ENCODE assay signal across 17 mouse cellular contexts in genomic region chr3:149496829-149497471, GRCm38 (mm10).
DNase-seq lines count a peak whose midpoint lies in the region; ATAC-seq and TF ChIP-seq lines count a peak whose summit lies in the region.
"Had no signal": no experiment of that assay in that cellular context is flagged by ENCODE, and none has a peak within 500 bp of the region (broad histone marks: within the 10 kb centered on the region; RNA-seq: fewer than 3 reads in every experiment).

No protein-coding gene starts in this region.

- H3K4me2 ChIP-seq in heart, postnatal 0 days (ENCODE audit: low read depth, low read length): peak overlapping the region; percentile 10; the same call in 1 of the 2 replicates
- no peak overlapping the region for H3K4me2 ChIP-seq in heart, embryonic 11.5 days
- no peak overlapping the region for H3K4me2 ChIP-seq in midbrain, embryonic 11.5 days
- no peak overlapping the region for H3K4me2 ChIP-seq in midbrain, embryonic 15.5 days
- H3K4me2 ChIP-seq in intestine, postnatal 0 days (replicated peaks; ENCODE audit: low read depth): 0 out of 2 replicates have a peak overlapping the region, but pooled peaks have one; percentile 30
- H3K4me2 ChIP-seq: hindbrain, embryonic 12.5 days; neural tube, embryonic 15.5 days had no signal

- no peak for ATAC-seq in heart, postnatal 0 days (ENCODE audit: insufficient read depth, low read depth)
- no peak for ATAC-seq in heart, embryonic 11.5 days (replicated peaks; ENCODE audit: insufficient number of reproducible peaks, low FRiP score, low TSS enrichment)
- no peak for ATAC-seq in midbrain, embryonic 11.5 days (ENCODE audit: low FRiP score)
- no peak for ATAC-seq in midbrain, embryonic 15.5 days (replicated peaks)
- ATAC-seq in intestine, postnatal 0 days: no peak
- ATAC-seq: Patski had no signal

- 70% methylated on average over 10 of the region's 10 CpGs for WGBS in heart, postnatal 0 days
- WGBS in heart, embryonic 11.5 days (ENCODE audit: insufficient replicate concordance): 69% methylated on average over 10 of the region's 10 CpGs
- WGBS in midbrain, embryonic 11.5 days: 79% methylated on average over 10 of the region's 10 CpGs
- 78% methylated on average over 10 of the region's 10 CpGs for WGBS in midbrain, embryonic 15.5 days
- 61% methylated on average over 10 of the region's 10 CpGs for WGBS in intestine, postnatal 0 days

- no peak for TF ChIP-seq CTCF in heart, postnatal 0 days (IDR thresholded peaks at IDR 0.05; ENCODE audit: low read depth)
- no peak for TF ChIP-seq CTCF in intestine, postnatal 0 days (IDR thresholded peaks at IDR 0.05; ENCODE audit: low read depth)

- no peak for TF ChIP-seq EP300 in heart, postnatal 0 days (IDR thresholded peaks at IDR 0.05; ENCODE audit: low read depth)

- H3K4me3 ChIP-seq in heart, postnatal 0 days (ENCODE audit: low read depth, low read length): no peak overlapping the region; the same call in 1 of the 2 replicates
- no peak overlapping the region for H3K4me3 ChIP-seq in heart, embryonic 11.5 days (ENCODE audit: low read depth, low read length)
- H3K4me3 ChIP-seq in midbrain, embryonic 11.5 days (ENCODE audit: low read depth, low read length): no peak overlapping the region
- H3K4me3 ChIP-seq in midbrain, embryonic 15.5 days: no peak overlapping the region
- no peak overlapping the region for H3K4me3 ChIP-seq in intestine, postnatal 0 days (ENCODE audit: low read depth, low read length)
- H3K4me3 ChIP-seq: hindbrain, embryonic 12.5 days; neural tube, embryonic 15.5 days had no signal

- no peak overlapping the region for H3K9ac ChIP-seq in heart, postnatal 0 days (replicated peaks; ENCODE audit: low read depth, low read length)
- H3K9ac ChIP-seq in heart, embryonic 11.5 days (ENCODE audit: low read depth, low read length): no peak overlapping the region
- H3K9ac ChIP-seq in midbrain, embryonic 11.5 days (ENCODE audit: low read length): no peak overlapping the region
- H3K9ac ChIP-seq in midbrain, embryonic 15.5 days: no peak overlapping the region
- no peak overlapping the region for H3K9ac ChIP-seq in intestine, postnatal 0 days (ENCODE audit: low read depth, low read length)
- H3K9ac ChIP-seq: hindbrain, embryonic 12.5 days; neural tube, embryonic 15.5 days had no signal

- no peak overlapping the region for H3K27ac ChIP-seq in heart, postnatal 0 days (ENCODE audit: low read depth)
- H3K27ac ChIP-seq in heart, embryonic 11.5 days (ENCODE audit: low read depth, low read length): no peak overlapping the region
- no peak overlapping the region for H3K27ac ChIP-seq in midbrain, embryonic 11.5 days (ENCODE audit: low read depth, low read length)
- H3K27ac ChIP-seq in midbrain, embryonic 15.5 days: no peak overlapping the region
- no peak overlapping the region for H3K27ac ChIP-seq in intestine, postnatal 0 days (ENCODE audit: low read depth, low read length)
- H3K27ac ChIP-seq: hindbrain, embryonic 12.5 days; neural tube, embryonic 15.5 days had no signal

- H3K36me3 ChIP-seq in heart, postnatal 0 days (replicated peaks; ENCODE audit: control insufficient read depth, insufficient read depth, low read length): no peaks in the 10 kb centered on the region
- H3K36me3 ChIP-seq in heart, embryonic 11.5 days (ENCODE audit: control insufficient read depth, insufficient read depth, low read length): no peaks in the 10 kb centered on the region
- no peaks in the 10 kb centered on the region for H3K36me3 ChIP-seq in midbrain, embryonic 11.5 days (ENCODE audit: control insufficient read depth, insufficient read depth, low read length)
- H3K36me3 ChIP-seq in midbrain, embryonic 15.5 days (replicated peaks): no peaks in the 10 kb centered on the region
- no peaks in the 10 kb centered on the region for H3K36me3 ChIP-seq in intestine, postnatal 0 days (ENCODE audit: control insufficient read depth, insufficient read depth)
- H3K36me3 ChIP-seq: hindbrain, embryonic 12.5 days; neural tube, embryonic 15.5 days had no signal

- H3K4me1 ChIP-seq in heart, postnatal 0 days (ENCODE audit: control insufficient read depth, insufficient read depth): no peaks in the 10 kb centered on the region
- no peaks in the 10 kb centered on the region for H3K4me1 ChIP-seq in heart, embryonic 11.5 days (ENCODE audit: control insufficient read depth, insufficient read depth, low read length)
- no peaks in the 10 kb centered on the region for H3K4me1 ChIP-seq in midbrain, embryonic 11.5 days (ENCODE audit: control insufficient read depth, insufficient read depth, low read length)
- no peaks in the 10 kb centered on the region for H3K4me1 ChIP-seq in midbrain, embryonic 15.5 days
- no peaks in the 10 kb centered on the region for H3K4me1 ChIP-seq in intestine, postnatal 0 days (replicated peaks; ENCODE audit: control insufficient read depth, insufficient read depth, low read length)
- H3K4me1 ChIP-seq: hindbrain, embryonic 12.5 days; neural tube, embryonic 15.5 days had no signal

- H3K27me3 ChIP-seq in heart, postnatal 0 days (ENCODE audit: control insufficient read depth, insufficient read depth, low read length): no peaks in the 10 kb centered on the region
- H3K27me3 ChIP-seq in heart, embryonic 11.5 days (ENCODE audit: control insufficient read depth, insufficient read depth, low read length): no peaks in the 10 kb centered on the region
- no peaks in the 10 kb centered on the region for H3K27me3 ChIP-seq in midbrain, embryonic 11.5 days (ENCODE audit: control insufficient read depth, insufficient read depth, low read length)
- no peaks in the 10 kb centered on the region for H3K27me3 ChIP-seq in midbrain, embryonic 15.5 days (replicated peaks)
- H3K27me3 ChIP-seq in intestine, postnatal 0 days (replicated peaks; ENCODE audit: control insufficient read depth, insufficient read depth, low read length): no peaks in the 10 kb centered on the region
- H3K27me3 ChIP-seq: hindbrain, embryonic 12.5 days; neural tube, embryonic 15.5 days; Patski had no signal

- no peaks in the 10 kb centered on the region for H3K9me3 ChIP-seq in heart, postnatal 0 days (replicated peaks; ENCODE audit: control insufficient read depth, low read length)
- H3K9me3 ChIP-seq in heart, embryonic 11.5 days (replicated peaks; ENCODE audit: control insufficient read depth, low read length): no peaks in the 10 kb centered on the region
- no peaks in the 10 kb centered on the region for H3K9me3 ChIP-seq in midbrain, embryonic 11.5 days (ENCODE audit: control insufficient read depth, low read length)
- no peaks in the 10 kb centered on the region for H3K9me3 ChIP-seq in midbrain, embryonic 15.5 days
- H3K9me3 ChIP-seq in intestine, postnatal 0 days (ENCODE audit: control insufficient read depth): no peaks in the 10 kb centered on the region
- H3K9me3 ChIP-seq: hindbrain, embryonic 12.5 days; neural tube, embryonic 15.5 days had no signal

- no peak for DNase-seq in heart, postnatal 0 days (ENCODE audit: low spot score)
- peak; percentile 70 for DNase-seq in midbrain, embryonic 11.5 days (ENCODE audit: low spot score, missing footprints)
- DNase-seq in right cerebral cortex, adult 18-20 months: no peak
- DNase-seq in cerebellum, adult 9-10 months: no peak
- no peak for DNase-seq in right cerebral cortex, postnatal 10 days (ENCODE audit: low spot score in 2 of 2)
- DNase-seq: cerebellum, postnatal 14 days; heart, adult 18-20 months; kidney, adult 9 months; lung, postnatal 4 days; right cerebral cortex, postnatal 14 days; thymus, postnatal 36 days had no signal

Comparison
In these comparisons a context has a peak if more than half of its experiments do, and no peak if none do; other contexts are left out.
1. H3K4me2 ChIP-seq: peak in heart, postnatal 0 days (single experiment) and intestine, postnatal 0 days (single experiment); none in heart, embryonic 11.5 days (single experiment), midbrain, embryonic 11.5 days (single experiment) and midbrain, embryonic 15.5 days (single experiment).